In the genomic region with DNA sequence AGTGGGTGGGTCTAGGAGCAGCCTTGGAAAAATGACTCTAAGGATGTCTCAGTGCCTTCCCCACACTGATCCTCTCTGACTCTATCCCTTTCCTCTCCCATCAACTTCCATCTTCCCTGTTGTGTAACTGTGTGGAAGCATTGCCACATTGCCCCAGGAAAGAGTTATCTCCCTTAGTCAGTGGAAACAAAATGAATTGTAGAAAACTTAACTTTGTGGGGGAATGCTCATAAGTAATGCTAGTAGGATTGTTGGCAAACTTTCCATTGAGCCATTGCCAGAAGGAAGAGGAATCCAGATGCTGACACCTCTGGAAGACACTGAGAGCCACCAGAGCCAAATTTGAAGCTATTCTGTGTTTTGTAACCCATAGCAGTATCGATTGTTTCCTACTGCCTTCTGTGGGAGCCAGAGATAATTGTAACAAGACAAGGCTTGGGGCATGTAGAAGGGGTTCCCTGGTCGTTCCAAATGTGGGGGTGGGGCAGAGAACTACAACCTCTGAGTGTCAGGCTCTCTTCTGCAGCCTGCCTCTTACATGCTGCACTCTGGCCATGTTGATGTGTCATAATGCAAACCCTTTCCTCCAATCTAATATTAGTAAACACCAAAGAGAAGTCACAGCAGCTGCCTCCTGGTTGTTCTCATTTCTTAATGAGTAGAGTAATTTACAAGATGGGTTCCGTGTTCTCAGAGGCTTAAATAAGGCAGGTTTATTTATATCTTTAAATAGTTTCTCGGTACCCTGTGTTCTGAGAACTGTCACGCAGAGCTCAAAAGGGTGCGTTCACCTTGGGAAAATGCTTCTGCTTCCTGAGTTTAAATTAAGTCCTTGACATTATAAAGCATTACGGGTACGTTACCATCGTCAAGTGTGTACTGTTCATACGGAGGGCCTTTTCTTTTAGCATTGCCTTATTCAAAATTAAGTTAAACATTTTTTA, we compare ENCODE assay signal across 21 mouse cellular contexts. TPM values are rescaled to one million over a fixed set of nuclear protein-coding genes. Genes with fewer than 3 reads are reported as not detected.
DNase-seq lines count a peak whose midpoint lies in the region; ATAC-seq and TF ChIP-seq lines count a peak whose summit lies in the region.
"Had no signal": no experiment of that assay in that cellular context is flagged by ENCODE, and none has a peak within 500 bp of the region (broad histone marks: within the 10 kb centered on the region; RNA-seq: fewer than 3 reads in every experiment).

No protein-coding gene starts in this region.

- WGBS in embryonic facial prominence, embryonic 14.5 days: 67% methylated on average over 10 of the region's 10 CpGs
- WGBS in embryonic facial prominence, embryonic 10.5 days: 86% methylated on average over 10 of the region's 10 CpGs
- 52% methylated on average over 10 of the region's 10 CpGs for WGBS in heart, embryonic 16.5 days
- 69% methylated on average over 10 of the region's 10 CpGs for WGBS in lung, embryonic 14.5 days

- H3K4me3 ChIP-seq in embryonic facial prominence, embryonic 14.5 days (ENCODE audit: low read depth, low read length): no peak overlapping the region
- no peak overlapping the region for H3K4me3 ChIP-seq in embryonic facial prominence, embryonic 10.5 days
- no peak overlapping the region for H3K4me3 ChIP-seq in heart, embryonic 16.5 days (ENCODE audit: low read length)
- H3K4me3 ChIP-seq in lung, embryonic 14.5 days (ENCODE audit: low read depth, low read length): no peak overlapping the region
- H3K4me3 ChIP-seq: forebrain, embryonic 12.5 days; limb, embryonic 13.5 days; midbrain, embryonic 12.5 days; myocyte had no signal

- no peaks in the 10 kb centered on the region for H3K27me3 ChIP-seq in embryonic facial prominence, embryonic 14.5 days (replicated peaks; ENCODE audit: control insufficient read depth, insufficient read depth, low read length)
- H3K27me3 ChIP-seq in embryonic facial prominence, embryonic 10.5 days (replicated peaks; ENCODE audit: low read depth, poor library complexity, severe bottlenecking): no peaks in the 10 kb centered on the region
- no peaks in the 10 kb centered on the region for H3K27me3 ChIP-seq in heart, embryonic 16.5 days (ENCODE audit: control insufficient read depth, insufficient read depth, low read length)
- no peaks in the 10 kb centered on the region for H3K27me3 ChIP-seq in lung, embryonic 14.5 days (ENCODE audit: insufficient read depth, low read length)
- H3K27me3 ChIP-seq: forebrain, embryonic 12.5 days; limb, embryonic 13.5 days; midbrain, embryonic 12.5 days had no signal

- H3K36me3 ChIP-seq in embryonic facial prominence, embryonic 14.5 days (ENCODE audit: control insufficient read depth, insufficient read depth, low read length): no peaks in the 10 kb centered on the region
- H3K36me3 ChIP-seq in embryonic facial prominence, embryonic 10.5 days (replicated peaks): no peaks in the 10 kb centered on the region
- no peaks in the 10 kb centered on the region for H3K36me3 ChIP-seq in heart, embryonic 16.5 days (ENCODE audit: control insufficient read depth, insufficient read depth)
- no peaks in the 10 kb centered on the region for H3K36me3 ChIP-seq in lung, embryonic 14.5 days (ENCODE audit: insufficient read depth)
- H3K36me3 ChIP-seq: forebrain, embryonic 12.5 days; limb, embryonic 13.5 days; midbrain, embryonic 12.5 days had no signal

- no peak overlapping the region for H3K27ac ChIP-seq in embryonic facial prominence, embryonic 14.5 days (replicated peaks; ENCODE audit: low read depth, low read length)
- no peak overlapping the region for H3K27ac ChIP-seq in embryonic facial prominence, embryonic 10.5 days (replicated peaks)
- peak overlapping the region; percentile 55 for H3K27ac ChIP-seq in heart, embryonic 16.5 days (ENCODE audit: low read length)
- no peak overlapping the region for H3K27ac ChIP-seq in lung, embryonic 14.5 days (ENCODE audit: low read depth)
- H3K27ac ChIP-seq: forebrain, embryonic 12.5 days; limb, embryonic 13.5 days; macrophage; midbrain, embryonic 12.5 days had no signal

- ATAC-seq in embryonic facial prominence, embryonic 14.5 days (ENCODE audit: low read depth): no peak
- no peak for ATAC-seq in heart, embryonic 16.5 days (replicated peaks; ENCODE audit: extremely low read depth, insufficient read depth, low FRiP score)
- peak; percentile 78 for ATAC-seq in lung, embryonic 14.5 days (ENCODE audit: insufficient read depth)

- DNase-seq in embryonic facial prominence, embryonic 14.5 days (ENCODE audit: low spot score): peak; percentile 56
- no peak for DNase-seq in embryonic facial prominence, embryonic 10.5 days (ENCODE audit: low spot score)
- DNase-seq in heart, adult 8-10 months (ENCODE audit: low spot score): no peak
- DNase-seq in lung, embryonic 14.5 days: peak; percentile 82
- DNase-seq in lung, postnatal 25 days (ENCODE audit: low spot score): no peak
- DNase-seq in lung, postnatal 10 days: peak; percentile 35
- no peak for DNase-seq in kidney, postnatal 10 days
- DNase-seq: cerebellum, adult 9-11 months; gastrocnemius, postnatal 10 days; kidney, adult 18-20 months; kidney, postnatal 25 days; layer of hippocampus, adult 9-11 months had no signal

- H3K4me2 ChIP-seq in embryonic facial prominence, embryonic 14.5 days (ENCODE audit: low read depth, low read length): no peak overlapping the region
- H3K4me2 ChIP-seq in heart, embryonic 16.5 days (ENCODE audit: low read depth, low read length): no peak overlapping the region
- no peak overlapping the region for H3K4me2 ChIP-seq in lung, embryonic 14.5 days
- H3K4me2 ChIP-seq: forebrain, embryonic 12.5 days; limb, embryonic 13.5 days; midbrain, embryonic 12.5 days had no signal

- no peaks in the 10 kb centered on the region for H3K9me3 ChIP-seq in embryonic facial prominence, embryonic 14.5 days (ENCODE audit: control insufficient read depth, low read length)
- H3K9me3 ChIP-seq in embryonic facial prominence, embryonic 10.5 days: no peaks in the 10 kb centered on the region
- no peaks in the 10 kb centered on the region for H3K9me3 ChIP-seq in heart, embryonic 16.5 days (replicated peaks; ENCODE audit: control insufficient read depth, low read length)
- H3K9me3 ChIP-seq in lung, embryonic 14.5 days (ENCODE audit: low read depth, low read length): no peaks in the 10 kb centered on the region
- H3K9me3 ChIP-seq: forebrain, embryonic 12.5 days; limb, embryonic 13.5 days; midbrain, embryonic 12.5 days had no signal

- H3K9ac ChIP-seq in embryonic facial prominence, embryonic 14.5 days (ENCODE audit: low read depth, low read length): no peak overlapping the region
- H3K9ac ChIP-seq in heart, embryonic 16.5 days (ENCODE audit: low read length): no peak overlapping the region
- H3K9ac ChIP-seq in lung, embryonic 14.5 days: no peak overlapping the region
- H3K9ac ChIP-seq: forebrain, embryonic 12.5 days; limb, embryonic 13.5 days; midbrain, embryonic 12.5 days had no signal

- TF ChIP-seq CTCF in lung, embryonic 14.5 days (IDR thresholded peaks at IDR 0.05; ENCODE audit: low read depth): no peak

- no peaks in the 10 kb centered on the region for H3K4me1 ChIP-seq in embryonic facial prominence, embryonic 14.5 days (ENCODE audit: control insufficient read depth, insufficient read depth, low read length)
- no peaks in the 10 kb centered on the region for H3K4me1 ChIP-seq in embryonic facial prominence, embryonic 10.5 days
- H3K4me1 ChIP-seq in heart, embryonic 16.5 days (ENCODE audit: control insufficient read depth, insufficient read depth, low read length): peaks cover 6% of the 10 kb centered on the region
- no peaks in the 10 kb centered on the region for H3K4me1 ChIP-seq in lung, embryonic 14.5 days (ENCODE audit: insufficient read depth)
- H3K4me1 ChIP-seq: forebrain, embryonic 12.5 days; limb, embryonic 13.5 days; midbrain, embryonic 12.5 days had no signal

RNA-seq across cellular contexts. Expression of gene Mgst1, which starts 11.5 kb away (rescaled TPM):
- 185 and 192 TPM in 2 replicates for polyA plus RNA-seq in embryonic facial prominence, embryonic 14.5 days (2014; fragmentation: Nextera tagmentation; extraction: Ambion mirVana)
- polyA plus RNA-seq in embryonic facial prominence, embryonic 10.5 days (2016; fragmentation: Nextera tagmentation; extraction: Ambion mirVana): 63.1 and 78.7 TPM in 2 replicates
- 123 and 129 TPM in 2 replicates for polyA plus RNA-seq in heart, embryonic 16.5 days (2015; fragmentation: Nextera tagmentation; extraction: Ambion mirVana)
- 100 to 1,000 TPM in 3 of 4 experiments, 10 to 100 TPM in 1; 96.1 to 135 (median 105) TPM for total RNA-seq in heart, adult 8-10 months (2022)
- 160 and 186 TPM in 2 replicates for polyA plus RNA-seq in lung, embryonic 14.5 days (2014; fragmentation: Nextera tagmentation; extraction: Ambion mirVana)
- total RNA-seq: MEL had no signal

RNA-seq across cellular contexts. Expression of gene Slc15a5, which starts 48.9 kb away (rescaled TPM):
- not detected in 2 replicates for polyA plus RNA-seq in embryonic facial prominence, embryonic 14.5 days (2014; fragmentation: Nextera tagmentation; extraction: Ambion mirVana)
- not detected in 2 replicates for polyA plus RNA-seq in embryonic facial prominence, embryonic 10.5 days (2016; fragmentation: Nextera tagmentation; extraction: Ambion mirVana)
- polyA plus RNA-seq in heart, embryonic 16.5 days (2015; fragmentation: Nextera tagmentation; extraction: Ambion mirVana): 0.25 TPM in 1 of 2 replicates, not detected in the other
- not detected for total RNA-seq in heart, adult 8-10 months (2022)
- polyA plus RNA-seq in lung, embryonic 14.5 days (2014; fragmentation: Nextera tagmentation; extraction: Ambion mirVana): not detected in 2 replicates
- total RNA-seq: gastrocnemius, postnatal 10 days; heart, postnatal 36 days; MEL; neutrophil, adult 5-6 weeks had no signal
- polyA plus RNA-seq: forebrain, embryonic 12.5 days; limb, embryonic 13.5 days; macrophage; midbrain, embryonic 12.5 days; myocyte had no signal

Comparison
In these comparisons a context has a peak if more than half of its experiments do, and no peak if none do; other contexts are left out.
1. DNase-seq: peak in embryonic facial prominence, embryonic 14.5 days (single experiment), lung, embryonic 14.5 days (single experiment) and lung, postnatal 10 days (single experiment); none in embryonic facial prominence, embryonic 10.5 days (single experiment), heart, adult 8-10 months (single experiment), lung, postnatal 25 days (single experiment) and kidney, postnatal 10 days (single experiment).